Mouse (Mus musculus): ENCODE measurements around the gene Adamts17. TPM values are rescaled to one million over a fixed set of nuclear protein-coding genes. Genes with fewer than 3 reads are reported as not detected.

The Adamts17 gene
- total and polyA plus RNA-seq, 3 experiments, result not detected

DNA sequence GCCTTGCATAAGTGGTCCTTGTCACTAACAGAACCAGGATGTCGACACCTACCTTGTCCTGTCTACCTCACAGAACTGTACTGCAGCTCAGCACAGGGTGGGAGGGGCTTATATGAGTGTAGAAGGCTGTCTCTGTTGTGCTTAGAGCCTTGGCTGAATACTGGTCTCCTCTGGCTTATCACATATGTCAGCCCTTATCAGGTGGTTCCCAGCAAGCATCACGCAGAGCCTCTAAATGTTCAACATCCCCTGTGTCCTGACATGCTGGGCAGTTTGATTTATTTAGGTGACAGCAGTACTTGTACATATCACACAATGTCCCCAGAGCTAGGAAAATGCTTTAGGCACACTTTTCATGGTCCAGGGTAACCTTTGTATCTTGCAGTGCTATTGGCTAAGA lies 191.7 kb downstream of the Adamts17 start:
- DNase-seq (ENCODE audit: extremely low read depth), result no peak
- dilution Hi-C loops (cut with MboI; ENCODE audit: extremely low pct_ligation_motif_present, extremely low pct_unique_long_range_greater_than_20kb, low sequenced_read_pairs), result no loop called here

DNA sequence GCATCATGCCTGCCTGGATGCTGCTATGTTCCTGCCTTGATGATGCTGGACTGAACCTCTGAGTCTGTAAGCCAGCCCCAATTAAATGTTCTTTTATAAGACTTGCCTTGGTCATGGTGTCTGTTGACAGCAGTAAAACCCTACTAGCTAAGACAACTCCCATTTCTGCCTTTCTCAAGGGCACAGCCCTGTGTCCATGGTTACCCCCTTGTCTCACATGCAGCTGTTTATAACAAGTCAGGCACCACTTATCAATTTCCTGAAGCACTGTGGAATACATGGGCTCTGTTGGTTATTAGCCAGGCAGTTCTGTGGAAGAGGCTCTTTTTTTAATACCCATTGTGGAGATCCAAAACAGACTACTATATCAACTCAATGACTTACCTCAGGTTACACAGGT lies 193.1 kb downstream of the Adamts17 start:
- Histone ChIP-seq H3K27me3 (replicated peaks) (peaks cover 74% of the 10 kb centered on the region), H3K9me3 (replicated peaks; ENCODE audit: low read length) (no peaks in the 10 kb centered on the region), H3K4me2 (ENCODE audit: insufficient read depth, low read depth, poor library complexity, severe bottlenecking) (no peak overlapping the region), H3K4me3 (replicated peaks in 1 of 3; ENCODE audit: low read depth in 2 of 3, low read length in 2 of 3, poor library complexity in 1 of 3) (no peak overlapping the region), H3K27ac (ENCODE audit: insufficient read depth, low read depth) (no peak overlapping the region), H3K36me3 (replicated peaks in 1 of 2; ENCODE audit: control insufficient read depth in 1 of 2, insufficient read depth in 1 of 2, low read length in 1 of 2) (no peaks in the 10 kb centered on the region), H3K79me2 (replicated peaks; ENCODE audit: control insufficient read depth, extremely low read depth, insufficient read depth, poor library complexity, severe bottlenecking) (no peaks in the 10 kb centered on the region), H3K4me1 (ENCODE audit: control insufficient read depth in 1 of 2, insufficient read depth in 2 of 2) (peaks cover 0 to 6% of the 10 kb centered on the region in 2 experiments; a peak in 1 of 4 replicates), H3K9ac (ENCODE audit: insufficient read depth, low read depth) (no peak overlapping the region)
- in situ Hi-C loops (cut with MboI; ENCODE audit: low pct_ligation_motif_present, low pct_unique_long_range_greater_than_20kb, low sequenced_read_pairs) (no loop called here), dilution Hi-C loops (cut with MboI; ENCODE audit: extremely low pct_ligation_motif_present, extremely low pct_unique_long_range_greater_than_20kb, low sequenced_read_pairs) (no loop called here)
- TF ChIP-seq MAZ (IDR thresholded peaks at IDR 0.05; ENCODE audit: low read depth, low read length) (no peak), MYC (IDR thresholded peaks at IDR 0.05; ENCODE audit: low read depth, low read length) (no peak)
- no peak for DNase-seq (ENCODE audit: extremely low read depth)

More for the DNA sequence above, 191.7 kb downstream of the Adamts17 start:
- Histone ChIP-seq H3K4me1 (ENCODE audit: control insufficient read depth in 1 of 2, insufficient read depth in 2 of 2) (peaks cover 0 to 6% of the 10 kb centered on the region in 2 experiments; a peak in 1 of 4 replicates), H3K9me3 (replicated peaks; ENCODE audit: low read length) (no peaks in the 10 kb centered on the region), H3K36me3 (replicated peaks in 1 of 2; ENCODE audit: control insufficient read depth in 1 of 2, insufficient read depth in 1 of 2, low read length in 1 of 2) (no peaks in the 10 kb centered on the region), H3K79me2 (replicated peaks; ENCODE audit: control insufficient read depth, extremely low read depth, insufficient read depth, poor library complexity, severe bottlenecking) (no peaks in the 10 kb centered on the region), H3K27me3 (replicated peaks) (peaks cover 78% of the 10 kb centered on the region), H3K9ac (ENCODE audit: insufficient read depth, low read depth) (no peak overlapping the region), H3K4me2 (ENCODE audit: insufficient read depth, low read depth, poor library complexity, severe bottlenecking) (no peak overlapping the region), H3K4me3 (replicated peaks in 1 of 3; ENCODE audit: low read depth in 2 of 3, low read length in 2 of 3, poor library complexity in 1 of 3) (no peak overlapping the region), H3K27ac (ENCODE audit: insufficient read depth, low read depth) (no peak overlapping the region)
- in situ Hi-C loops (cut with MboI; ENCODE audit: low pct_ligation_motif_present, low pct_unique_long_range_greater_than_20kb, low sequenced_read_pairs), result no loop called here
- TF ChIP-seq CHD1 (IDR thresholded peaks at IDR 0.05; ENCODE audit: low read depth, low read length), result no peak
- no peak for TF ChIP-seq NRF1 (IDR thresholded peaks at IDR 0.05; ENCODE audit: low read depth, low read length)
- no peak for TF ChIP-seq IRF4 (IDR thresholded peaks at IDR 0.05; ENCODE audit: low read depth, low read length)
- TF ChIP-seq MYC (IDR thresholded peaks at IDR 0.05; ENCODE audit: low read depth, low read length), result no peak
- TF ChIP-seq JUN (IDR thresholded peaks at IDR 0.05; ENCODE audit: insufficient read depth, low read depth, low read length), result no peak
- TF ChIP-seq UBTF (IDR thresholded peaks at IDR 0.05; ENCODE audit: low read depth, low read length), result no peak
- TF ChIP-seq E2F4 (IDR thresholded peaks at IDR 0.05; ENCODE audit: insufficient replicate concordance, low read depth, low read length), result no peak
- no peak for TF ChIP-seq ELF1 (IDR thresholded peaks at IDR 0.05; ENCODE audit: low read depth, low read length)
- no peak for TF ChIP-seq SIN3A (IDR thresholded peaks at IDR 0.05; ENCODE audit: low read length)
- TF ChIP-seq ZNF384 (IDR thresholded peaks at IDR 0.05; ENCODE audit: low read depth, low read length), result no peak
- TF ChIP-seq MAFK (IDR thresholded peaks at IDR 0.05; ENCODE audit: insufficient replicate concordance, low read length), result no peak
- TF ChIP-seq ZMIZ1 (IDR thresholded peaks at IDR 0.05; ENCODE audit: low read depth, low read length), result no peak
- TF ChIP-seq NELFE (IDR thresholded peaks at IDR 0.05; ENCODE audit: low read depth, low read length), result no peak
- no peak for TF ChIP-seq ZKSCAN1 (IDR thresholded peaks at IDR 0.05; ENCODE audit: borderline replicate concordance, low read depth, low read length)
- no peak for TF ChIP-seq POLR2AphosphoS2 (IDR thresholded peaks at IDR 0.05; ENCODE audit: low read depth, low read length)
- TF ChIP-seq RCOR1 (conservative IDR thresholded peaks at IDR 0.05; ENCODE audit: low read depth, low read length), result no peak
- no peak for TF ChIP-seq USF1 (IDR thresholded peaks at IDR 0.05; ENCODE audit: low read depth, low read length)
